Mouse (Mus musculus) liver, embryonic 14.5 days (tissue): ENCODE data around the gene Gm45799. TPM values are rescaled to one million over a fixed set of nuclear protein-coding genes. Genes with fewer than 3 reads are reported as not detected.

ENCODE experiments used
- ATAC-seq: fragments of 200-750 bp; cut with Nextera tagmentation; 2 replicates; pipeline ENCODE4 v1.8.0; 2017; ENCODE audit warnings: moderate number of reproducible peaks, mild to moderate bottlenecking, moderate library complexity; ENCODE audit not compliant: insufficient read depth
- DNase-seq, 3 experiments: peaks; one replicate each; pipeline ENCODE4 v3.0.0-alpha.2; 2012 to 2013; ENCODE audit warnings: low read depth in 3 of 3, low spot score in 3 of 3
- H3K27ac ChIP-seq: fragments of 300-500 bp; sonication (generic); 2 replicates; pipeline ENCODE4 v1.5.1; 2014; ENCODE audit warnings: moderate library complexity, mild to moderate bottlenecking, control low read depth, inconsistent platforms
- H3K27me3 ChIP-seq: fragments of 300-500 bp; sonication (generic); 2 replicates; pipeline ENCODE4 v1.6.1; 2014; ENCODE audit warnings: mild to moderate bottlenecking, low read length, moderate library complexity; ENCODE audit not compliant: control insufficient read depth, insufficient read depth
- H3K36me3 ChIP-seq: fragments of 300-500 bp; sonication (generic); replicated peaks from 2 replicates; pipeline ENCODE4 v1.6.1; 2014; ENCODE audit warnings: low read depth; ENCODE audit not compliant: control insufficient read depth, insufficient read depth
- H3K4me1 ChIP-seq, 2 experiments: fragments of 200-500 bp in 1 of 2; fragments of 300-500 bp in 1 of 2; sonication (generic) in 1 of 2; replicated peaks; 2 replicates each; pipeline ENCODE4 v1.6.1; 2012 to 2014; ENCODE audit warnings: antibody characterized with exemption in 1 of 2, inconsistent platforms in 1 of 2, low read length in 1 of 2; ENCODE audit not compliant: control insufficient read depth in 2 of 2, insufficient read depth in 2 of 2
- H3K4me2 ChIP-seq: fragments of 300-500 bp; sonication (generic); 2 replicates; pipeline ENCODE4 v1.6.1; 2014; ENCODE audit warnings: low read depth, mild to moderate bottlenecking, control low read depth, moderate library complexity
- H3K4me3 ChIP-seq, 2 experiments: fragments of 200-500 bp in 1 of 2; fragments of 300-500 bp in 1 of 2; sonication (generic) in 1 of 2; 2 replicates each; pipeline ENCODE4 v1.5.1; 2012 to 2014; ENCODE audit warnings: low read depth in 2 of 2, low read length in 2 of 2, mild to moderate bottlenecking in 2 of 2, control low read depth in 1 of 2, inconsistent platforms in 1 of 2, moderate library complexity in 1 of 2; ENCODE audit not compliant: insufficient read depth in 1 of 2
- H3K9ac ChIP-seq: fragments of 300-500 bp; sonication (generic); replicated peaks from 2 replicates; pipeline ENCODE4 v1.6.1; 2014; ENCODE audit warnings: mild to moderate bottlenecking, control low read depth, moderate library complexity
- H3K9me3 ChIP-seq: fragments of 300-500 bp; sonication (generic); 2 replicates; pipeline ENCODE4 v1.6.1; 2016; ENCODE audit warnings: low read length, mixed read lengths; ENCODE audit not compliant: control insufficient read depth
- CTCF ChIP-seq: IDR thresholded peaks from 2 replicates; pipeline ENCODE4 v1.5.1; 2016; ENCODE audit warnings: antibody characterized with exemption, low read depth, control low read depth
- EP300 ChIP-seq: IDR thresholded peaks from 2 replicates; pipeline ENCODE4 v1.6.1; 2016; ENCODE audit warnings: antibody characterized with exemption, low read depth
- WGBS: fragments of 180-500 bp; shearing (Covaris S2); extraction: QIAGEN DNeasy Blood & Tissue Kit; methylation state at CpG from one replicate; pipeline ENCODE4 v1.1.7; 2014; ENCODE audit not compliant: insufficient replicate concordance; 5-methylcytosine and 5-hydroxymethylcytosine counted together
- polyA plus RNA-seq, 2 experiments: library from polyadenylated mRNA; depleted of rRNA in 1 of 2; stranded (reverse) in 1 of 2; unstranded in 1 of 2; fragments of >200 nt; fragmentation: Nextera tagmentation in 1 of 2; extraction: Ambion mirVana in 1 of 2; gene quantifications; 2 replicates each; pipeline versions ENCODE4 v1.2.1 to v1.2.3; 2012 to 2014

Gm45799 gene
- polyA plus RNA-seq, 2 experiments, result 26.1 to 69.5 TPM

GRCm38 (mm10) chr7:105639756-105640155, 596 bp upstream of the Gm45799 start, which contains the start of gene Timm10b:
TSS of gene Timm10b (plus strand) at chr7:105640056.
- peaks cover 7% of the 10 kb centered on the region for H3K36me3 ChIP-seq
- peak within 1 kb of the TSS; percentile 87 to 94 for H3K4me3 ChIP-seq
- H3K9ac ChIP-seq, result peak within 1 kb of the TSS; percentile 84
- DNase-seq, result no peak
- H3K27me3 ChIP-seq, result no peaks in the 10 kb centered on the region
- peaks cover 4 to 11% of the 10 kb centered on the region in 2 experiments for H3K4me1 ChIP-seq
- peak; percentile 14 for ATAC-seq
- TF ChIP-seq CTCF (no peak), EP300 (no peak)
- peak within 1 kb of the TSS; percentile 95 for H3K4me2 ChIP-seq
- WGBS, result 4% methylated on average over 2 of the region's 2 CpGs
- no peaks in the 10 kb centered on the region for H3K9me3 ChIP-seq
- H3K27ac ChIP-seq, result peak within 1 kb of the TSS; percentile 59

- H3K4me3 ChIP-seq, result peak overlapping the region; percentile 87 to 94
- 0% methylated on average over 18 of the region's 18 CpGs for WGBS
- H3K27ac ChIP-seq, result peak overlapping the region; percentile 59
- peaks cover 7% of the 10 kb centered on the region for H3K36me3 ChIP-seq
- no peaks in the 10 kb centered on the region for H3K9me3 ChIP-seq
- H3K27me3 ChIP-seq, result no peaks in the 10 kb centered on the region
- ATAC-seq (peak; percentile 27), DNase-seq (no peak)
- H3K4me2 ChIP-seq, result peak overlapping the region; percentile 95
- H3K4me1 ChIP-seq, result peaks cover 4 to 11% of the 10 kb centered on the region in 2 experiments
- H3K9ac ChIP-seq, result peak overlapping the region; percentile 84
- TF ChIP-seq CTCF (peak; percentile 10; the same call in 1 of the 2 replicates), EP300 (no peak)
Observed at GRCm38 (mm10) chr7:105640894-105641255, 523 bp downstream of the Gm45799 start.

- Histone ChIP-seq H3K4me1 (peaks cover 4 to 11% of the 10 kb centered on the region in 2 experiments), H3K4me3 (no peak overlapping the region), H3K4me2 (peak overlapping the region; percentile 95), H3K9ac (no peak overlapping the region; the same call in 1 of the 2 replicates), H3K27me3 (no peaks in the 10 kb centered on the region), H3K36me3 (peaks cover 7% of the 10 kb centered on the region), H3K27ac (no peak overlapping the region), H3K9me3 (no peaks in the 10 kb centered on the region)
- WGBS, result 37% methylated on average over 3 of the region's 3 CpGs
- TF ChIP-seq EP300 (no peak), CTCF (no peak)
- ATAC-seq (no peak), DNase-seq (no peak)
Observed at GRCm38 (mm10) chr7:105641936-105642335, 1.6 kb downstream of the Gm45799 start.

GRCm38 (mm10) chr7:105650639-105651435, 10.5 kb downstream of the Gm45799 start, which contains the start of gene Dnhd1:
TSS of gene Dnhd1 (plus strand) at chr7:105650827.
- H3K9me3 ChIP-seq, result no peaks in the 10 kb centered on the region
- H3K9ac ChIP-seq, result peak within 1 kb of the TSS; percentile 59
- H3K27ac ChIP-seq, result no peak within 1 kb of the TSS
- 3% methylated on average over 17 of the region's 17 CpGs for WGBS
- H3K4me2 ChIP-seq, result peak within 1 kb of the TSS; percentile 83
- TF ChIP-seq CTCF (peak; percentile 76), EP300 (no peak)
- H3K4me1 ChIP-seq, result no peaks in the 10 kb centered on the region
- no peaks in the 10 kb centered on the region for H3K27me3 ChIP-seq
- no peaks in the 10 kb centered on the region for H3K36me3 ChIP-seq
- DNase-seq (peak; percentile 56 to 59 (median 58)), ATAC-seq (peak; percentile 94)
- H3K4me3 ChIP-seq, result peak within 1 kb of the TSS; percentile 54 to 65

GRCm38 (mm10) chr7:105685541-105686197, 45.3 kb downstream of the Gm45799 start:
- no peaks in the 10 kb centered on the region for H3K9me3 ChIP-seq
- H3K4me2 ChIP-seq, result no peak overlapping the region
- DNase-seq, result no peak
- no peaks in the 10 kb centered on the region for H3K4me1 ChIP-seq
- no peaks in the 10 kb centered on the region for H3K27me3 ChIP-seq
- 25% methylated on average over 13 of the region's 13 CpGs for WGBS
- no peaks in the 10 kb centered on the region for H3K36me3 ChIP-seq
- ATAC-seq, result no peak
- H3K4me3 ChIP-seq, result no peak overlapping the region
- H3K27ac ChIP-seq, result no peak overlapping the region
- no peak for TF ChIP-seq CTCF
- TF ChIP-seq EP300, result no peak
- H3K9ac ChIP-seq, result no peak overlapping the region
